Mouse (Mus musculus) forebrain, postnatal 0 days (tissue): Measurements from ENCODE around the gene 1700034J05Rik. TPM values are rescaled to one million over a fixed set of nuclear protein-coding genes. Genes with fewer than 3 reads are reported as not detected.

Experiments
- ATAC-seq: fragments of 200-750 bp; cut with Nextera tagmentation; 2 replicates; pipeline ENCODE4 v1.8.0; 2017; ENCODE audit warnings: mild to moderate bottlenecking, moderate library complexity
- DNase-seq: peaks from one replicate; pipeline ENCODE4 v3.0.0-alpha.2; 2015
- H3K27ac ChIP-seq: fragments of 300-500 bp; sonication (generic); 2 replicates; pipeline ENCODE4 v1.5.1; 2014; ENCODE audit warnings: low read depth, mild to moderate bottlenecking, antibody characterized with exemption, low read length, moderate library complexity, mixed read lengths
- H3K27me3 ChIP-seq: fragments of 300-500 bp; sonication (generic); 2 replicates; pipeline ENCODE4 v1.6.1; 2014; ENCODE audit warnings: mild to moderate bottlenecking, low read length, mixed read lengths; ENCODE audit not compliant: insufficient read depth
- H3K36me3 ChIP-seq: fragments of 300-500 bp; sonication (generic); 2 replicates; pipeline ENCODE4 v1.6.1; 2014; ENCODE audit warnings: mild to moderate bottlenecking, moderate library complexity; ENCODE audit not compliant: insufficient read depth
- H3K4me1 ChIP-seq: fragments of 300-500 bp; sonication (generic); 2 replicates; pipeline ENCODE4 v1.6.1; 2014; ENCODE audit warnings: antibody characterized with exemption; ENCODE audit not compliant: insufficient read depth
- H3K4me2 ChIP-seq: fragments of 300-500 bp; sonication (generic); 2 replicates; pipeline ENCODE4 v1.6.1; 2014; ENCODE audit warnings: low read depth, mild to moderate bottlenecking, moderate library complexity
- H3K4me3 ChIP-seq: fragments of 300-500 bp; sonication (generic); 2 replicates; pipeline ENCODE4 v1.5.1; 2014; ENCODE audit warnings: low read depth, low read length, mixed read lengths
- H3K9ac ChIP-seq: fragments of 300-500 bp; sonication (generic); 2 replicates; pipeline ENCODE4 v1.6.1; 2014; ENCODE audit warnings: mild to moderate bottlenecking
- H3K9me3 ChIP-seq: fragments of 300-500 bp; sonication (generic); 2 replicates; pipeline ENCODE4 v1.6.1; 2016; ENCODE audit warnings: low read length
- CTCF ChIP-seq: sonication (generic); IDR thresholded peaks from 2 replicates; pipeline ENCODE4 v1.5.1; 2016; ENCODE audit warnings: antibody characterized with exemption, control low read depth, low read depth
- WGBS: fragments of 180-500 bp; shearing (Covaris S2); extraction: QIAGEN DNeasy Blood & Tissue Kit; methylation state at CpG from one replicate; pipeline ENCODE4 v1.1.7; 2014; 5-methylcytosine and 5-hydroxymethylcytosine counted together
- polyA plus RNA-seq: library from polyadenylated mRNA; unstranded; fragments of >200 nt; fragmentation: Nextera tagmentation; extraction: Ambion mirVana; gene quantifications from 2 replicates; pipeline ENCODE4 v1.2.1, GENCODE M21; 2015
- total RNA-seq: library from RNA; depleted of rRNA; stranded (reverse); fragments of >200 nt; gene quantifications from 2 replicates; pipeline ENCODE4 v1.2.3, GENCODE M21; 2014

The 1700034J05Rik gene
- total and polyA plus RNA-seq, 2 experiments from 2014 or later = not detected

GRCm38 (mm10) chr6:146973830-146974229, 19.6 kb upstream of the 1700034J05Rik start:
- TF ChIP-seq CTCF = no peak
- no peaks in the 10 kb centered on the region for H3K9me3 ChIP-seq

GRCm38 (mm10) chr6:146973406-146973805, 19.2 kb upstream of the 1700034J05Rik start:
- ATAC-seq (no peak), DNase-seq (no peak)
- Histone ChIP-seq H3K9me3 (no peaks in the 10 kb centered on the region), H3K27ac (no peak overlapping the region), H3K4me2 (no peak overlapping the region), H3K9ac (no peak overlapping the region), H3K27me3 (no peaks in the 10 kb centered on the region; the same call in 1 of the 2 replicates), H3K4me3 (no peak overlapping the region), H3K36me3 (no peaks in the 10 kb centered on the region), H3K4me1 (no peaks in the 10 kb centered on the region)
- no peak for TF ChIP-seq CTCF
- 51% methylated on average over 2 of the region's 2 CpGs for WGBS

More at GRCm38 (mm10) chr6:146973830-146974229, 19.6 kb upstream of the 1700034J05Rik start:
- Histone ChIP-seq H3K9ac (no peak overlapping the region), H3K27me3 (no peaks in the 10 kb centered on the region; the same call in 1 of the 2 replicates), H3K4me3 (no peak overlapping the region), H3K4me2 (no peak overlapping the region), H3K36me3 (no peaks in the 10 kb centered on the region), H3K27ac (no peak overlapping the region), H3K4me1 (no peaks in the 10 kb centered on the region)
- no peak for ATAC-seq
- no peak for DNase-seq

GRCm38 (mm10) chr6:146972740-146973139, 18.5 kb upstream of the 1700034J05Rik start:
- WGBS = 76% methylated on average over 1 of the region's 1 CpGs
- Histone ChIP-seq H3K4me1 (no peaks in the 10 kb centered on the region), H3K36me3 (no peaks in the 10 kb centered on the region), H3K4me2 (no peak overlapping the region), H3K4me3 (no peak overlapping the region), H3K27ac (no peak overlapping the region), H3K9ac (no peak overlapping the region), H3K27me3 (no peaks in the 10 kb centered on the region; the same call in 1 of the 2 replicates), H3K9me3 (no peaks in the 10 kb centered on the region)
- TF ChIP-seq CTCF = no peak
- DNase-seq = no peak
- no peak for ATAC-seq

- WGBS = 26% methylated on average over 6 of the region's 6 CpGs
- Histone ChIP-seq H3K9ac (no peak overlapping the region), H3K27ac (no peak overlapping the region), H3K4me2 (no peak overlapping the region), H3K27me3 (no peaks in the 10 kb centered on the region; the same call in 1 of the 2 replicates), H3K4me3 (no peak overlapping the region), H3K9me3 (no peaks in the 10 kb centered on the region), H3K36me3 (no peaks in the 10 kb centered on the region), H3K4me1 (no peaks in the 10 kb centered on the region)
- TF ChIP-seq CTCF = no peak
- no peak for ATAC-seq
- DNase-seq = no peak
These were observed 17.8 kb upstream of the 1700034J05Rik start for GRCm38 (mm10) chr6:146972009-146972408.

GRCm38 (mm10) chr6:146971366-146971765, 17.1 kb upstream of the 1700034J05Rik start:
- Histone ChIP-seq H3K9ac (no peak overlapping the region), H3K9me3 (no peaks in the 10 kb centered on the region), H3K4me3 (no peak overlapping the region), H3K4me2 (no peak overlapping the region), H3K27ac (no peak overlapping the region), H3K36me3 (no peaks in the 10 kb centered on the region), H3K27me3 (no peaks in the 10 kb centered on the region; the same call in 1 of the 2 replicates), H3K4me1 (no peaks in the 10 kb centered on the region)
- no peak for DNase-seq
- ATAC-seq = no peak
- TF ChIP-seq CTCF = no peak
- 46% methylated on average over 3 of the region's 3 CpGs for WGBS

GRCm38 (mm10) chr6:146970811-146971210, 16.6 kb upstream of the 1700034J05Rik start:
- H3K9me3 ChIP-seq = no peaks in the 10 kb centered on the region
- H3K36me3 ChIP-seq = no peaks in the 10 kb centered on the region
- ATAC-seq = no peak
- H3K4me2 ChIP-seq = no peak overlapping the region
- no peak overlapping the region for H3K9ac ChIP-seq
- H3K27me3 ChIP-seq = no peaks in the 10 kb centered on the region; the same call in 1 of the 2 replicates
- no peak overlapping the region for H3K27ac ChIP-seq
- TF ChIP-seq CTCF = no peak
- 73% methylated on average over 3 of the region's 3 CpGs for WGBS
- no peak for DNase-seq
- H3K4me3 ChIP-seq = no peak overlapping the region
- H3K4me1 ChIP-seq = no peaks in the 10 kb centered on the region

GRCm38 (mm10) chr6:146967836-146968235, 13.6 kb upstream of the 1700034J05Rik start:
- ATAC-seq (no peak), DNase-seq (no peak)
- 70% methylated on average over 6 of the region's 6 CpGs for WGBS
- H3K36me3 ChIP-seq = no peaks in the 10 kb centered on the region
- H3K9ac ChIP-seq = no peak overlapping the region
- H3K27ac ChIP-seq = no peak overlapping the region
- H3K4me3 ChIP-seq = no peak overlapping the region
- TF ChIP-seq CTCF = no peak
- H3K4me2 ChIP-seq = no peak overlapping the region
- H3K27me3 ChIP-seq = no peaks in the 10 kb centered on the region
- no peaks in the 10 kb centered on the region for H3K9me3 ChIP-seq
- H3K4me1 ChIP-seq = no peaks in the 10 kb centered on the region
